Mouse (Mus musculus): ENCODE measurements at regions not wholly inside any gene's neighbourhood (a gene's known extent, or its start where the extent isn't known, plus 50 kb on each side); places are given as distances from the start of the nearest gene placed in this dataset.

DNA sequence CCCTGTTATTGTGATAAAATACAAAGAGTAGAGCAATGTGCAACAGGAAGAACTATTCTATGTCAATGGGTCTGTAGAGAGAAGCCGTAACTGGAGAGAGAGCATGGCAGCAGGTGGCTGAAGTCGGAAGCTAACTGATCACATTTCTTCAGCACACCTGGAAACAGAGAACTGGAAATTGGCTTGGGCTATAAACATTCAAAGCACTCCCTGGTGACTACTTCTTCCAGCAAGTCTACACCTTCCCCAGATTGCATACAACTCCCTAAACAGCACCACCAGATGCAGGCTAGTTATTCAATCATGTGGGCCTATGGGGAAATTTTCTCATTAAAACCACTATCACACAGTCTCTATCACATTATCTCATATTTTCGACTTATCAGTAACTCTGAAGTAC is 413.4 kb downstream of the Basp1 start:
- DNase-seq (ENCODE audit: low read depth, low spot score), result no peak
- no peaks in the 10 kb centered on the region; the same call in 1 of the 2 replicates for H3K27me3 ChIP-seq (ENCODE audit: control insufficient read depth, insufficient read depth, low read length, poor library complexity, severe bottlenecking)
- no peaks in the 10 kb centered on the region for H3K36me3 ChIP-seq (ENCODE audit: control insufficient read depth, insufficient read depth, low read length, poor library complexity, severe bottlenecking)

DNA sequence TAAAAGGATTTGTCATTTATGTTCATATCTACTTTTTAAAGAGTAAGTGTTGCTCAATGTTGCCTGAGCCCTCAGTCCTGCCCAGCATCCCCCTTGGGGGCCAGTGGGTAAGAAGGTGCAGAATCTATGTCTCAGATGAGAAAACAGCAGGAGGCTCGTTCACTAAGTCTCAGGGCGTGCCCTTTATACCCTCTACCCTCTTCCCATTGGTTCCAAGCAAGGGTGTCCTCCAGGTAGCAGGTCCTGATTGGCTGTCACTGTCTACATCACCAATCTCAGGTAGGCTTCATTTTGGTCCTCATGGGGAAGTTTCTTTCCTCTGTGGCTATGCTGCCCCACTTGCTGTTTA is 420.3 kb downstream of the Basp1 start:
- Histone ChIP-seq H3K27me3 (ENCODE audit: control insufficient read depth, insufficient read depth, low read length, poor library complexity, severe bottlenecking) (no peaks in the 10 kb centered on the region), H3K36me3 (ENCODE audit: control insufficient read depth, insufficient read depth, low read length, poor library complexity, severe bottlenecking) (no peaks in the 10 kb centered on the region)
- DNase-seq (ENCODE audit: low read depth, low spot score), result no peak

DNA sequence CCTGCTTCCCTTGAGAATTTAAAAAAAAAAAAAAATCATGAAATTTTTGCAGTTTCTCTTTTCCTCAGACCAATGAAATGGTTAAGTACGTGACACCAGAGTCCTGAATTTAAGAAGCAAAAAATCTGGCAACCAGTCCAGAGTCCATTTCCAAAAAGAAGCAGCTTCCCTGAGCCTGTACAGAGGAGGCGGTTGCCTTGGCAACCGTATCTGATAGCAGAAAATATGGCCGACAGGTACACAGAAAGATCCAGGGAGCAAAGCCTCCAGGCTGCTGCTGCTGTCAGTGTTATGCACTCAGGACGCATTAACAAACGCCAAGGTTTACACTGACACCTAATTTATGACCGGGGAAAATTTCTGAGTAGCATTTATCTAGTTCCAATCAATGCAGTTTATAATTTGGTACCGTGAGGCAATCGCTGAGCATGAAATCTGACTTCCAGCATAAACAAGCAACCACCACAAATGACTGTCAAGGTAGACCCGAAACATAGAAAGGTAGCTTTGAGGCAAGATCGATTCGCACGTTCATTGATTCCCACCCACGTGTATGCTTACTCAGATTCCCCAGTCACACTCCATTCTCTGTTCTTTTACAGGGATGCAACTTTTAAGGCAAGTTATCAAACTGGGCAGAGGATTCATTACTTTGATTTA is 420.8 kb downstream of the Basp1 start:
- H3K27me3 ChIP-seq (ENCODE audit: control insufficient read depth, insufficient read depth, low read length, poor library complexity, severe bottlenecking), result no peaks in the 10 kb centered on the region
- no peaks in the 10 kb centered on the region for H3K36me3 ChIP-seq (ENCODE audit: control insufficient read depth, insufficient read depth, low read length, poor library complexity, severe bottlenecking)
- no peak for DNase-seq (ENCODE audit: low read depth, low spot score)

DNA sequence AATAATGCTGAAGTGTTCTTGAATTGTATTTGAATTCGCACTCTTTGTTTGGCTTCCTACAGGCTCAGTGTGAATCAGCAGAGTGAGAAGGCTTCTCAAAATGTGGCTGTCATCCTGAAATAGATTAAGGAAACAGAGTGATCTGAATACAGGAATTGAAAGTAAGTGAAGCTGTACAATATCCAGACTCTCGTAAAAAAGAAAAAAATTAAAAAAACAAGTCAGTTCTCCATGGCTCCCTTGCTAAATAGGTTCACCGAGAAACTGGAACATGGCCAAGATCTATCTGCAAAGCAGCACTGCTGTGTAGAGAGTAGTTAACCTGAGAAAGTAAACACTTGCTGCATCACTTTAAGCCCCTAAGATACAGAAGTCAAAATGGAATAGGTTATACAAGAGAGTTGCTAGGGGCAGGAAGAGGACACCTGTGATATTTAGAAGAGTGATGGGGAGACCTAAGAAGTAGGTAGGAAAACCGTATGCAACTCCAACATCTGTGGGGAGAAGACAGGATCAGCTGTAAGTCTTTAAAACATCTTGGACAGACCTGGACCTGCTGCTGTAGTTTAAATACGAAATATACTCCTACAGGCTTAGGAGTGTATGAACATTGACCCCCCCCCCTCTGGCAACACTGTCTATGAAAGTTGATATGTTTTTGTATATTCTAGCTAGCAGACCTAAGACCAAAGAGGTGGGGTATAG is 423.3 kb downstream of the Basp1 start:
- Histone ChIP-seq H3K36me3 (ENCODE audit: control insufficient read depth, insufficient read depth, low read length, poor library complexity, severe bottlenecking) (no peaks in the 10 kb centered on the region), H3K27me3 (ENCODE audit: control insufficient read depth, insufficient read depth, low read length, poor library complexity, severe bottlenecking) (no peaks in the 10 kb centered on the region)
- DNase-seq (ENCODE audit: low read depth, low spot score), result no peak

DNA sequence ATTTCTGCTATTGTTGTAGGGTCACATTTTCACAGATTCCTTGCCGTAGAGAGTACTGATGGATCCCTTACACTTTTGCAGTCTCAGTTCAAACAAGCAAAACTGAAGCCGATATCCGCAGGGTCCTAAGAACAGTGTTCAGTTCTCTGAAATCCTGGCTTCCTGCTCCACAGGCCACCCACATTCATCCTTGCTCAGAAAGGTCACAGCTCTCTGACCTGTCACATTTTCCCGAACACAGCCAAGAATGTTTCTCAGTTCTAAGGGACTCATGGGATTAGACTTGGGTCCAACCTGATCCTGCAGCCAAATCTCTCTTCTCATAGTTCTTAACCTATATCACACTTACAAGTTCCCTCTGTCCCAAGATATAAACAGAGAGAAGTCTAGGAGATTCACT is 432.7 kb downstream of the Basp1 start:
- Histone ChIP-seq H3K36me3 (ENCODE audit: control insufficient read depth, insufficient read depth, low read length, poor library complexity, severe bottlenecking) (no peaks in the 10 kb centered on the region), H3K27me3 (ENCODE audit: control insufficient read depth, insufficient read depth, low read length, poor library complexity, severe bottlenecking) (no peaks in the 10 kb centered on the region)
- DNase-seq (ENCODE audit: low read depth, low spot score), result no peak

DNA sequence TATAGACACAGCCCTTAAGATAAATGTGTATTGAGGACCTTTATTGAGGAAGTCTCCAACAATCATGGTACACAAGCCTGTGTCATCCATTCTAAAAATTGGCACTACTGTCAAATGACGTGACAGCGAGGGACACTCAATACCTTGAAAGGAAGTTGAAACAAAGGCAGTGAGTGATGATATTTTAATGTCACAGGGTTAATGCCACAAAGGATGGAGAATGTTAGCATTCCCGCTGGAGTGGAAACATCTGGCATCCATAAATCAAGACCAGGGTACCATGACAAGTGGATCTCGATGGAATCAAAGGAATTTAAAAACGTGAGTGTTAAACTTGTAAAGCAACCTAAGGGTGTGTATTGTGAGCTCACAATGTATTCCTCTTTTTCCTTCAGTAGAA is 441.5 kb downstream of the Basp1 start:
- DNase-seq (ENCODE audit: low read depth, low spot score), result no peak
- H3K36me3 ChIP-seq (ENCODE audit: control insufficient read depth, insufficient read depth, low read length, poor library complexity, severe bottlenecking), result no peaks in the 10 kb centered on the region
- no peaks in the 10 kb centered on the region for H3K27me3 ChIP-seq (ENCODE audit: control insufficient read depth, insufficient read depth, low read length, poor library complexity, severe bottlenecking)

DNA sequence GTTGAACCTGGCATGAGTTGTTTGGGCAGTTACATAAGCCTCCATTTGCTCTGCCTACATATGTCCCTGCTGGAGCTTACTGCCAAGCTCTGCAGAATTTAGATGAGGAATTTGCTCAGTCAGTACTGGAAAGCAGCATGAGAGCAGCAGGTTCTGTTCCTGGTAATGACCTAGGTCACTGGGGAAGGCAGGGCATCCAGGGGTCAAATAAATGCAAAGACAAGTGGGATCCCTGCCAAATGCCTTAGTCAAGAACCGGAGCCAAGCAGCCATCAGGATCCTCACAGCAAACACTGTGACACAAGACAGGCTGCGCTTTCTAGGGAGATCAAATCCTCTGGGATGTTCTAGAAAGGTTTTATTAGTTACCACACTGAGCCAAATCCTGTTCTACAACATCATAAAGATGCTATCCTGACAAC is 444.2 kb downstream of the Basp1 start:
- DNase-seq (ENCODE audit: low read depth, low spot score), result no peak
- no peaks in the 10 kb centered on the region for H3K36me3 ChIP-seq (ENCODE audit: control insufficient read depth, insufficient read depth, low read length, poor library complexity, severe bottlenecking)

DNA sequence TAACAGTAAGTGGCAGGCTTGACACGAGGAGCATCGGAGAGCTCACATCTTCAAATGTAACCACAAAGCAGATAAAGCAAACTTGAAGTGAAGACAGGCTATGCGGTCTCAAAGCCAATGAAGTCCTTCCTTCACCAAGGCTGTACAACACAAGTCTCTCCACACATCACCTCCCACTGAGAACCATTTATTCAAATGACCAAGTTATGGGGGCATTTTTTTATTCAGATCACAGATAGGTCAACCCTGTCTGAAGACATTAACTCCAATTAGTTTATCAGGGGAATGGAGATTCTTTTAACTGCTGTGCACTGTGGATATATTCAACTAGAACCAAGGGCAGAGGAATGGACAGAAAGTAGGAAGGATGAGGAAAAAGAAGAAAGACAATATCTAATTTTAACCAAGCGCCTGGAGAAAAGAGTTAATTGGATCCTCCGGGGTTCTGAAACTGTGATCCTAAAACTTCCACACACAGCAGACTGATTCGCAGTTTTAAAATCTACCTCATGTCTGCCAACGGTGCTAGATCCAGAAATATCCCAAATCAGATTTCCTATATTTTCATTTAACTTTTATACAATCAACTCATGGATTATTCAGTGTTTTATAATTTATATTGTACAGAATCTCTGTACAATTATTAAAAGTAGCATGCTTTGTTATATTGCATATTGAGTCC is 444.8 kb downstream of the Basp1 start:
- DNase-seq (ENCODE audit: low read depth, low spot score), result no peak
- Histone ChIP-seq H3K27me3 (ENCODE audit: control insufficient read depth, insufficient read depth, low read length, poor library complexity, severe bottlenecking) (no peaks in the 10 kb centered on the region), H3K36me3 (ENCODE audit: control insufficient read depth, insufficient read depth, low read length, poor library complexity, severe bottlenecking) (no peaks in the 10 kb centered on the region)

More for the DNA sequence above, 444.2 kb downstream of the Basp1 start:
- no peaks in the 10 kb centered on the region for H3K27me3 ChIP-seq (ENCODE audit: control insufficient read depth, insufficient read depth, low read length, poor library complexity, severe bottlenecking)

DNA sequence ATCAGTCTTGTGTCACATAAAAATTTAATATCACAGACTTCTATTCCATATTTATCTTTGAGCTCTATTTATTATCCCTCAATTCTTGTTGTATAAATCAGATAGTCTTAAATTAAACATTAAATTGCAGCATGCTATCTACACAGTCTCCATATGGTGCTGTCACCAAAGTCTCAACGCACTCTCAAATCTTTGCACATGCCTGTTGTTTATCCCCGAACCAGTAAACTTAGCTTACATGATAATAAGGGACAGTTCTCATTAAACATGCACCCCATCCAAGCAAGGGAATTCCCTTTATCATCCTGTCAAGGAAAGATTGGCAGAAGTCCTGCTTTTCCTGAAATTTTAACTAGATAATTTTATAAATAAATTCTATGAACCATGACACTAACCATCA is 483.8 kb downstream of the Basp1 start:
- Histone ChIP-seq H3K36me3 (ENCODE audit: control insufficient read depth, insufficient read depth, low read length, poor library complexity, severe bottlenecking) (no peaks in the 10 kb centered on the region), H3K27me3 (ENCODE audit: control insufficient read depth, insufficient read depth, low read length, poor library complexity, severe bottlenecking) (no peaks in the 10 kb centered on the region)
- no peak for DNase-seq (ENCODE audit: low read depth, low spot score)

DNA sequence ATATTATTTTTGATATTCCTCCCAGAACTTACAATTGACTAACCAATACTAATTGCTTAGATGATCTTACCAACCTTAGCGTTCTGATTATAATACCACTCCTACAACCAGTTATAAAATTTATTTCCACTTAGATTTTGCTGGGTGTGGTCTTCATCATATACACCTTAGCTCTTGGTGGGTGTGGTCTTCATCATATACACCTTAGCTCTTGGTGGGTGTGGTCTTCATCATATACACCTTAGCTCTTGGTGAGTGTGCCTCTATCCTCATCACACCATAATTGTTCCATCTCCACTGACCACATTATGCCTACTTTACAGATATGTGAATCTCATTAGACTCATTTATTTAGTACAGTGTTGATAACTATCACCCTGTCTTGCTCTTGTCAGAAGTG is 501.7 kb downstream of the Basp1 start:
- DNase-seq (ENCODE audit: low read depth, low spot score), result no peak
- H3K27me3 ChIP-seq (ENCODE audit: control insufficient read depth, insufficient read depth, low read length, poor library complexity, severe bottlenecking), result no peaks in the 10 kb centered on the region
- H3K36me3 ChIP-seq (ENCODE audit: control insufficient read depth, insufficient read depth, low read length, poor library complexity, severe bottlenecking), result no peaks in the 10 kb centered on the region

DNA sequence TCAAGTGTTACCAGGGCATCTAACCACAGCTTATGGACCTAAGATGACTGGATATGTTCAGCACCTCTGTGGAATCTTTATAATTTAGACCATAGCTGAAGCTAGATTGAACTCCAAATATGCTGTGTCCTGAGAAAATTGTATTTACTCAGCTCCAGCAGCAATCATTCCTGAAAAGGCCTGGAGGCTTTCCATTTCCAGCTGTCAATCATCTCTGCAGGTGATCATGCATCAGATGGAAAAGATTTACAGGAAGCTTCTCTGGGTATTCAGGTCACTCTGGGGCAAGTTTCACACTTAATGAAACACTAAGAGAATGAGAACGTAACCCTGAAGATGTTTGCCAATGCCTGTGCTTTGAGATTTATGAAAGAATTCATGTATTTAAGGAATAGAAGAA is 502.1 kb downstream of the Basp1 start:
- Histone ChIP-seq H3K27me3 (ENCODE audit: control insufficient read depth, insufficient read depth, low read length, poor library complexity, severe bottlenecking) (no peaks in the 10 kb centered on the region), H3K36me3 (ENCODE audit: control insufficient read depth, insufficient read depth, low read length, poor library complexity, severe bottlenecking) (no peaks in the 10 kb centered on the region)
- no peak for DNase-seq (ENCODE audit: low read depth, low spot score)

DNA sequence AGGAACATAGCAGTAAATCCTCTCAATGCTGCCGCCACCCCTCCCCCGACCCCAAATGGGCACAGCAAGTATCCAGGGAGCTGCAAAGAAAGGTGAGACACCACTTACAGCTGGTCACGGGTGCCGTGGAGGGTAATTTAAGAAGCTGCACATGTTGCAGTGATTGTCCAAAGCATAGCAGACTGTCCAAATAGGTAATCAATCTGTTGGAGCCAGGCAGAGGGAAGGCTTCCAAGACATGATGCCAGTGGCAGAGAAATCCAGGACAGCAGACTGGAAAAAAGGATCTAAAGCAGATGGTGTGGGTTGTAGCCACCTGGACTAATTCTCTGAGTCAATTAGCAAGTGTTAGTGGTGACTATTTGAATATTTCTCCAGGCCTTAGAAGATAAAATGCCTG is 506.6 kb downstream of the Basp1 start:
- H3K27me3 ChIP-seq (ENCODE audit: control insufficient read depth, insufficient read depth, low read length, poor library complexity, severe bottlenecking), result no peaks in the 10 kb centered on the region
- no peaks in the 10 kb centered on the region for H3K36me3 ChIP-seq (ENCODE audit: control insufficient read depth, insufficient read depth, low read length, poor library complexity, severe bottlenecking)
- DNase-seq (ENCODE audit: low read depth, low spot score), result no peak

DNA sequence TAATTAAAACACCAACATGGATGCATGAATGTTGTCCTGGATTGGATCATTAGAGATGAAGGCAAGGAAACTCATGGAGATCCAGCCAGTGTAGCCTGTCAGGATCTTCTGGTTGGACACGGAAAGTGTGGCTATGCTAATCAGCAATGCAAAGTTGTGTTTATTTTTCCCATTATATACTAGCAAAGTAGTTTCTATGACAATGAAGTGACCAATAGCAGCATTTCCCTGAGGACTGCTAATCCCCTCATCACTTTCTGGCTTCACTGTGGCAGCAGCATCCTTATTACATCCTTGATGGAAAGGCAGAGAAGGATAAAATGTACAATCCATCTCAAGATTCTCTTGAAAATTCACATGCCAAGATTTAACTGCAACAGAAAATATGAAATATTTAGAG is 534.7 kb downstream of the Basp1 start:
- no peak for DNase-seq (ENCODE audit: low read depth, low spot score)
- no peaks in the 10 kb centered on the region for H3K27me3 ChIP-seq (ENCODE audit: control insufficient read depth, insufficient read depth, low read length, poor library complexity, severe bottlenecking)
- no peaks in the 10 kb centered on the region for H3K36me3 ChIP-seq (ENCODE audit: control insufficient read depth, insufficient read depth, low read length, poor library complexity, severe bottlenecking)

DNA sequence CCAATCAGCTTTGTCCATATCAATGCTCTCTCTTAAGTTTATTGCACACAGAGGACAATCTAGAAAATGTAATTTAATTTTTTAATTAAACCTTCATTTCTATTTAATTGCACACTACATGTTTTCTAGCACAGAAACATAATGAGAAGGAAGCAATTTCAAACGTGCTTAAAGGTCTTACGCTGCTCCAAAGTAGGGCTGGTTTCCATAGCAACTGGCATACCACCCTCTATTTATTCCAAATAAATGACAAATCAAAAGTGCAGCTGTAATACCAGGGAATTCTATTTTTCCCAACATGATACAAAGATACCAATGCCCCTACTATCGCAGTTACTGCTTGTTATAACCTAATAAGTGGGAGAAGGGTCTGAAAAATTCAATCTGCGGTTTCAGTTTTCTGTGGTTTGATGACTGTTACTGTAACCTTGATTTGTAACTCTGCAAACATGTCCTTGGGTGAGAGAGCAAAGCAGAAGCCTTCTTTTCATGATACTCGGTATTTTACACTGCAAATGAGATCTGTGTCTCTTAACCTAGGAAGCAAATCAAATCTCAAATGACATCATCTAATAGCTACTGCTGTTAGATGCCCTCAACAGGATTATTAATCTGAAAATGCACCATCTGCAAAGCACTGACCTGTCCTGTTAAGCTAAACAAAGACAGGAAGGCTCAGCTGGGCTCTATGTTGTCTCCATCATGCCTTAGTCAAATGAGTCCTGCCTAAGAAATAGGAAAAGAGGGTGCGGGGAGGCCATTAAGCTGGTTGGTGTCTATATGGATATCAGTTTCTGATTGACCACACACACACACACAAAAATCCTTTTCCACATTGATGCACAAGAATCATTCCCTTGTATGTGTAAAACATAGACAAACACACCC is 535.6 kb downstream of the Basp1 start:
- H3K27me3 ChIP-seq (ENCODE audit: control insufficient read depth, insufficient read depth, low read length, poor library complexity, severe bottlenecking), result no peaks in the 10 kb centered on the region
- no peaks in the 10 kb centered on the region for H3K36me3 ChIP-seq (ENCODE audit: control insufficient read depth, insufficient read depth, low read length, poor library complexity, severe bottlenecking)
- no peak for DNase-seq (ENCODE audit: low read depth, low spot score)

Data from splenic B cell, adult 2 months (primary cell).